Mouse (Mus musculus) midbrain, embryonic 16.5 days (tissue): ENCODE measurements around the gene Klhl8. TPM values are rescaled to one million over a fixed set of nuclear protein-coding genes. Genes with fewer than 3 reads are reported as not detected.
"Not testable (repeated sequence)": the region's sequence is repeated elsewhere in the genome, so short reads cannot be mapped to it uniquely, and the experiment has no call there.

Source experiments
- ATAC-seq: fragments of 200-750 bp; cut with Nextera tagmentation; 2 replicates; pipeline ENCODE4 v1.8.0; 2017; ENCODE audit warnings: moderate TSS enrichment
- H3K27ac ChIP-seq: fragments of 300-500 bp; sonication (generic); 2 replicates; pipeline ENCODE4 v1.5.1; 2014; ENCODE audit warnings: mild to moderate bottlenecking, low read length, mixed read lengths
- H3K27me3 ChIP-seq: fragments of 300-500 bp; sonication (generic); 2 replicates; pipeline ENCODE4 v1.6.1; 2014; ENCODE audit warnings: low read depth, low read length, mixed read lengths; ENCODE audit not compliant: control insufficient read depth, insufficient read depth
- H3K36me3 ChIP-seq: fragments of 300-500 bp; sonication (generic); 2 replicates; pipeline ENCODE4 v1.6.1; 2014; ENCODE audit warnings: mild to moderate bottlenecking, low read length, moderate library complexity, mixed read lengths; ENCODE audit not compliant: control insufficient read depth, insufficient read depth
- H3K4me1 ChIP-seq: fragments of 300-500 bp; sonication (generic); 2 replicates; pipeline ENCODE4 v1.6.1; 2014; ENCODE audit warnings: mild to moderate bottlenecking, low read length, mixed read lengths; ENCODE audit not compliant: control insufficient read depth, insufficient read depth
- H3K4me2 ChIP-seq: fragments of 300-500 bp; sonication (generic); 2 replicates; pipeline ENCODE4 v1.6.1; 2014; ENCODE audit warnings: mild to moderate bottlenecking, low read length, mixed read lengths
- H3K4me3 ChIP-seq: fragments of 300-500 bp; sonication (generic); 2 replicates; pipeline ENCODE4 v1.5.1; 2014; ENCODE audit warnings: low read depth, mild to moderate bottlenecking, low read length, moderate library complexity, mixed read lengths
- H3K9ac ChIP-seq: fragments of 300-500 bp; sonication (generic); 2 replicates; pipeline ENCODE4 v1.6.1; 2014; ENCODE audit warnings: low read depth, low read length, mixed read lengths
- H3K9me3 ChIP-seq: fragments of 300-500 bp; sonication (generic); replicated peaks from 2 replicates; pipeline ENCODE4 v1.6.1; 2014; ENCODE audit warnings: mild to moderate bottlenecking, low read length, mixed read lengths; ENCODE audit not compliant: control insufficient read depth, poor library complexity, severe bottlenecking
- WGBS: fragments of 180-500 bp; shearing (Covaris S2); extraction: QIAGEN DNeasy Blood & Tissue Kit; methylation state at CpG from one replicate; pipeline ENCODE4 v1.1.7; 2014; 5-methylcytosine and 5-hydroxymethylcytosine counted together
- polyA plus RNA-seq: library from polyadenylated mRNA; unstranded; fragments of >200 nt; fragmentation: Nextera tagmentation; extraction: Ambion mirVana; gene quantifications from 2 replicates; pipeline ENCODE4 v1.2.1, GENCODE M21; 2015

Klhl8 gene
- 49.6 and 49.7 TPM in 2 replicates for polyA plus RNA-seq

DNA sequence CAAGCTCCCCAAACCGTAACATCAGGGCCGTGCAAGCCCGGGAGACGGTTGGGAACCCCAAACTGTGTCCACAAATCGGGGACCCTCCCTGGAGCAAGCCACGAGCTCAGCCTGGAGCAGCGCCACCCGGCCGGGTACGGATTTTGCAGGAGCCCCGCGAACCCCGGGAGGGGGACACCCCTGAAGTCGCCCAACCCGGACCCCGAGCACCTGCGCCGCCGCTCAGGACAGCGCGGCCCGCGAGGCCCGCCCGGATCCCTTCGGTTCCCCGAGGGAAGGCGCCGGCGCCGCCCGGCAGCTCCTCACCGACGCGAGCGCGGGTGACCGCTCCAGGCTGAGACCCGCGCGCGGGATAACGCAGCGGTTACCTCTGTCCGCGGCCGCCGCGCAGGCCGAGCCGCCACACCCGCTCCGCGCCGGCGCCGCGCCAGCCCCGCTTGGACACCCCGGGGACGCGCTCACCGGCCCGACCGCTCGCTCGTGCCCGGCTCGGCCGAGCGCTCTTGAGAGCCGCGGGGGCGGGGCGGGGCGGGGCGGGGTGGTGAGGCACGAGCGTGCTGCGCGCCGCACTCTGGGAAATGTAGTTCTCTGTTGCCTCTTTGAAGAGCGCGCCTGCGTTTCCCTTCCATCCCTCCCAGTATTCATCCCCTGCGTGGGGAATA, at the start of gene Klhl8:
Gene Klhl8 (minus strand): TSS at position 512 of the 662 bp plus-strand sequence.
- Histone ChIP-seq H3K9ac (peak within 1 kb of the TSS; percentile 90), H3K27ac (peak within 1 kb of the TSS; percentile 85), H3K4me2 (peak within 1 kb of the TSS; percentile 62), H3K27me3 (no peaks in the 10 kb centered on the region), H3K4me3 (peak within 1 kb of the TSS; percentile 95), H3K9me3 (no peaks in the 10 kb centered on the region), H3K4me1 (peaks cover 11% of the 10 kb centered on the region), H3K36me3 (no peaks in the 10 kb centered on the region)
- peak; percentile 98 for ATAC-seq
- WGBS: under 1% methylated on average over 65 of the region's 86 CpGs

DNA sequence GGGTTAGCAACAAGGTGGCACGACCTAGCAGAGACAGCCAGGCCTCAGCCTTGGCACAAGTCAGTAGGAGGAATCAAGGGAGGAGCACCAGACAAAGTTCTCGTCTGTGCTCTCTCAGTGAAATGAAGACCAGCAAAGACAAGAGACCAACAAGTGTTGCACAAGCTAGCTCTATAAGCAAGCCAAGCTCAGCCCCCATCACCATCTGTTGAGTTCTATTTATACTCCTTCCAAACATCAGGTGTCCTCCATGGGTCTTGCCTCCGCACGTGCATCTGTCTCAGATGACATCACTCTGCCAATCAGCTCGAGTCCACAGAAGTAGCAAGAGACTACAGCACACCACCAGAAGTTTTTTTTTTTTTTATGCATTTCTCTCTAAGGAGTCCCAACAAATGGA, 43.6 kb upstream of the Klhl8 start:
- Histone ChIP-seq H3K4me2 (no peak overlapping the region), H3K36me3 (no peaks in the 10 kb centered on the region), H3K27ac (no peak overlapping the region), H3K9me3 (no peaks in the 10 kb centered on the region), H3K9ac (no peak overlapping the region), H3K4me3 (no peak overlapping the region), H3K27me3 (no peaks in the 10 kb centered on the region), H3K4me1 (no peaks in the 10 kb centered on the region)
- no peak for ATAC-seq
- WGBS: 80% methylated on average over 5 of the region's 5 CpGs

DNA sequence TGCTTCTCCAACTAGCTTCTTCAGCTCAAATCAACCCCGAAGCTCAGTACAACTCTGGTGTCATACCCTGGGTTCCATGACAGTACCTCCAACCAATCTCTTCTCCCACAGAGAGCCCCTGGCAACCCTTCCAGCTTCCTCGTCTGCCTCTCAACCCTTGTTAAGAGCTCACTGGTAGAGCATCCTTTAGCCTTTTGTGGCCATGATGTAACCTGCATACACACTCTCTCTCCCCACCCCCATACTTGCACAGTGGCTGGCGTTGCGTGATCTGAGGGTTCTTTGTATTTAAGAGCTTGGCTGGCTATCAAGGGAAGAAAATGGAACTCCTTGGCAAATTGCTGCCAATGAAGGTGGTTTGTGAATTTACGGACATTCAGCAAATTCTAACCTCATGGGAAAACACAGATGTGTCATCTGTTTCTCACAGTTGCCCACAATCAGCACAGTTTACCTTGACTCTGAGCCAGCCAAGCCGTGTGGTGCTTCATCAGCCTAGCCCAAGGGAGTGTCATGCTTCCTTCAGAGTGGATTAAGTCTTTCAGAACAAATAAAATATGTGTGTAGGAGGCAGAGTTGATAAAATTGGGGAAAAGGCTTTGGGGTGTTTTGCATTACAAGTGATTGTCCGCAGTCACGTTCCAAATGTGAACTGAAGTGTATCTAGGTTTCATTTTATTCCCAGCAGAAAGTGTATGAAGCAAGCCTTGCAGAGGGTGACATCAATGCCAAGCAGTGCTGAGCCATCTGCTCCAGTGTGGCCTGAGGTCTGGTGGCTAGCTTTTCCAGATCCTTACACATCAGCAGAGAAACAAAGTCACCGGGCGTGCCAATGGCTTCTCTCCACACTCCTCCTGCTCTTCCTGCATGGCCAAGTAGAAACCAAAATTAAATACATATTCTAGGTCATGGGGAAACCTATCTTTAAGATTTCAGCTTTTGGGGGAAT, 42.4 kb upstream of the Klhl8 start:
- no peak overlapping the region for H3K4me3 ChIP-seq
- no peak for ATAC-seq
- H3K27me3 ChIP-seq: no peaks in the 10 kb centered on the region
- H3K9me3 ChIP-seq: no peaks in the 10 kb centered on the region
- no peaks in the 10 kb centered on the region for H3K4me1 ChIP-seq
- H3K4me2 ChIP-seq: no peak overlapping the region
- 74% methylated on average over 10 of the region's 10 CpGs for WGBS
- no peak overlapping the region for H3K27ac ChIP-seq
- no peaks in the 10 kb centered on the region for H3K36me3 ChIP-seq
- no peak overlapping the region for H3K9ac ChIP-seq

DNA sequence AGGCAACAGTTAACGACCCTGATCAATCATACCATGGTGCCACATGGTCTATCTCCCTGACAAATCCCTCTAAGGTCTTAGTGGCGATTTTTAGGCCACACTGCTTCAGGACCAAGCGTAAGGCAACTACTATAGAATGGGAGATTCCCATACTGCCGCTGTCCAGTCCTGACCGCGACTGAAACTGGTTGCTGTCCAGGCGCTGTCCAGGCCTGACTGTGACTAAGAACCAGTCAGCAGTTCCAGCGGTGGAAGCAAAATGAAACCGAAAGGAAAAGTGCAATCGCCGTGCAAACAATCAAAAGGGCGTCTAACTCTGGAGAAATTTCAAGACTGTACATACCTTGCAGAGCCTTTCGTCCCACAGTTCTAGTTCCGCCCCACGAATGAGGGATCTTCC, 39.1 kb upstream of the Klhl8 start:
- ATAC-seq, H3K9ac ChIP-seq, H3K36me3 ChIP-seq, H3K9me3 ChIP-seq, H3K27me3 ChIP-seq, H3K4me1 ChIP-seq, H3K4me2 ChIP-seq, H3K27ac ChIP-seq, H3K4me3 ChIP-seq: not testable (repeated sequence)
- WGBS: 96% methylated on average over 15 of the region's 15 CpGs

DNA sequence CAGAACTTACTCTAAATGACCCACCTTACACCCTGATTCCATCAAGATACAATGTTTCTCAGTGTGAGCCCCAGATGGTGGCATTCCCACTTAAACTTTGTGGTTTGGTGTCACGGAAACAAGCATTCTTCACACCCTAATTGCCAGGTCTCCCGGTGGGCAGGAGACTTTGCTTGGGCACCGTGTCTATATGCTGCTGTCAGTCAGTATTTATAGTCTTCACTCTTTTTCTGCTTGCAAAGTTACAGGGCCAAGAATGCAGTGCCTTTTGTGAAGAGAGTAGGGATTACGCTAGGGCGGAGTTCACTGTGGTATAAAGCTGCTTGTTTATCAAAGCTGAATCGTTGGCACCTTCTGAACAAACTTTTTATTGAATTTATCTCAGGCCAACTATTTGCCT, 32.1 kb upstream of the Klhl8 start:
- H3K36me3 ChIP-seq: no peaks in the 10 kb centered on the region
- peaks cover 2% of the 10 kb centered on the region; the same call in 1 of the 2 replicates for H3K27me3 ChIP-seq
- peaks cover 9% of the 10 kb centered on the region; the same call in 1 of the 2 replicates for H3K4me1 ChIP-seq
- H3K9ac ChIP-seq: no peak overlapping the region
- 22% methylated on average over 6 of the region's 6 CpGs for WGBS
- H3K4me2 ChIP-seq: no peak overlapping the region
- ATAC-seq: no peak
- no peak overlapping the region for H3K4me3 ChIP-seq
- no peaks in the 10 kb centered on the region for H3K9me3 ChIP-seq
- no peak overlapping the region for H3K27ac ChIP-seq

DNA sequence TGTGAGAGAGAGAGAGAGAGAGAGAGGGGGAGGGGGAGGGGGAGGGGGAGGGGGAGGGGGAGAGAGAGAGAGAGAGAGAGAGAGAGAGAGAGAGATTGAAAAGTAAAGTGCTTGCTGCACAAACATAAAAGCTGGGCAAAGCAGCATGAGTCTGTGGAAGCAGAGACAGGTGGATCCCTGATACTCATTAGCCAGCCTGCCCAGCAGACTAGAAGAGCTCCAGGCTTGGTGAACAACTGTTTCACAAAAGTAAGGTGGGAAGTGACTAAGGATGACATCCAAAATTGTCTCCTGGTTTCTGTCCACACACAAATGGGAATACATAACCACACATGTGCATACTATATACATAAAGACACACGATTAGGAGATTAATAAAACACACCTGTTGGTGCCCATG, 28.8 kb upstream of the Klhl8 start:
- Histone ChIP-seq H3K27ac (no peak overlapping the region), H3K27me3 (peaks cover 2% of the 10 kb centered on the region; the same call in 1 of the 2 replicates), H3K36me3 (no peaks in the 10 kb centered on the region), H3K4me3 (no peak overlapping the region), H3K4me1 (peaks cover 9% of the 10 kb centered on the region; the same call in 1 of the 2 replicates), H3K9me3 (no peaks in the 10 kb centered on the region), H3K9ac (no peak overlapping the region), H3K4me2 (no peak overlapping the region)
- no peak for ATAC-seq
- WGBS: 71% methylated on average over 1 of the region's 1 CpGs

DNA sequence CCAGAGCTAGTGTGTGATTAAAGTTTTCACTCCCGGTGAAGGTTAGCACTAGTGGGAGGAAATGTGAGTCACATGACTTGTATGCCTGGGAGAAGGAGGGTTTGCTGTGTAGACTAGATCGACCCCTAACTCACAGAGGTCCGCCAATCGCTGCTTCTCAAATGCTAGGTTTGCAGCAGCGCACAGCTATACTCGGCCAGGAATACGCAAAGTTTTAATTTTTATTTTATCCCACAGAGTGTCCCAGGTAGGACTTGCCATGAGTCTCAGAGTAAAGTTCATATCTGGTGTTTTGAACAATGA, 28.2 kb upstream of the Klhl8 start:
- Histone ChIP-seq H3K36me3 (no peaks in the 10 kb centered on the region), H3K4me3 (no peak overlapping the region), H3K9ac (no peak overlapping the region), H3K27ac (no peak overlapping the region), H3K4me1 (peaks cover 9% of the 10 kb centered on the region; the same call in 1 of the 2 replicates), H3K27me3 (peaks cover 2% of the 10 kb centered on the region; the same call in 1 of the 2 replicates), H3K9me3 (no peaks in the 10 kb centered on the region), H3K4me2 (no peak overlapping the region)
- ATAC-seq: peak; percentile 52; the same call in 1 of the 2 replicates
- WGBS: 45% methylated on average over 7 of the region's 7 CpGs

DNA sequence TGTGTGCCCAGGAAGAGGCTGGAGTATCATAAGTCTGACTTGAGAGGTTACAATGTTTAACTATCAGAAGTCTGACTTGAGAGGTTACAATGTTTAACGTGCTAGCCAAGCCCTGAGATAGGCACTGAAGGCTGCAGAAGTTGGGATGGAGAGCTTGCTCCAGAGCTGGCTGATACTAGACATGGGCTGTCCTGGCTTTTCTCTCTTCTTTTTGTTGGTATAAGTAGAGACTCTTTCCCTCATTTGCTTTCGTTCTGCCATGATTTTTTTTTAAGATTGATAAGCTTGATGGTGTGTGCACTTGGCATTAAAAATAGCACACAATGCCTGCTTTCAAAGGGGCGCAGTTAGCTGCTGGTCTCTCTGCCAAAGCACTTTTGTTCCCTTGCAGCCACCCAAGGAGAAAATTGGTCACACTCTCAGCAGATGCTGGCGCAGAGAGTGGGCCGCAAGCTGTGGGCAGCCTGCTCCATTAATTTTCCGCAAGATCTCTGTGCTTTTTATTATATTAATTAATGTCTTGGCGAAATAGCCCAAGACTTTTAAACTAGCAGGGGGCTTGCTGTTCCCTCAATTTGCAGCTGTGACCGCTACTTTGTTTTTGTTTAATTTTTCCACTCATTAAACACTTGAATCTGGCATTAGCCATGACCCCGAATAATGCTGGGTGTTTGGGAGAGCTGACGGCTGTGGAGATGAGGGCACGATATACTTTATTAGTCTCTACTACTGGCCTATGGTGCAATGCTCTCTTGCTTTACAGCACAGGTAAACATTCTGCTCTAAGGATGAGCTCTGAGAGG, 27.7 kb upstream of the Klhl8 start:
- 11% methylated on average over 11 of the region's 11 CpGs for WGBS
- no peaks in the 10 kb centered on the region for H3K9me3 ChIP-seq
- H3K9ac ChIP-seq: no peak overlapping the region
- H3K4me3 ChIP-seq: no peak overlapping the region
- peak; percentile 76; the same call in 1 of the 2 replicates for ATAC-seq
- no peak overlapping the region for H3K27ac ChIP-seq
- peaks cover 2% of the 10 kb centered on the region; the same call in 1 of the 2 replicates for H3K27me3 ChIP-seq
- no peak overlapping the region for H3K4me2 ChIP-seq
- peaks cover 9% of the 10 kb centered on the region; the same call in 1 of the 2 replicates for H3K4me1 ChIP-seq
- H3K36me3 ChIP-seq: no peaks in the 10 kb centered on the region
